8 mouse cellular contexts compared by ENCODE assay signal in the genomic region with DNA sequence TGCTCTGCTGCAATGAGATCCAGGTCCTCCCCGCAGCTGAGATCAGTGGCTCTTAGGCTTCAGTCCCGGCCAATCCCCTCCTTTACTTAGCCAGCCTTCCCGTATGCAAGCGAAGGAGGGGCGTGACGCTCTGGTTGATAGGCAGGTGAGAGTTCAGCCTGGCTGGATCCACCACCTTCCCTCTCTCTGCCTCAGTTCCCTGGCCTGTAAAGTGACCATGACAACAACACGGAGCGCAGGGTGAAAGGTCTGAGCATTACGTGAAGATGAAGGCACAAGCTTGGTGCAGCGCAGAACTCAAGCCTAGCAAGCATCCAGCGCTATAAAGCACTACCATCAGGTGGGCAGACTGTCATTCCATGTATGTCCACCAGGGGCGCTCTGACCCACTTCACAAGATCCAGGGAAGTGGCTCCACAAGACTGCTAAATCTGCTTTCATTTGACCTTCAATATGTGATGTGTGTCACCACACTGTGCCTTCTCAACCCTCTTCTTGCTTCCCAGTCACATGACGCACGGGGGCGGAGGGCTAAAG. TPM values are rescaled to one million over a fixed set of nuclear protein-coding genes. Genes with fewer than 3 reads are reported as not detected.
DNase-seq lines count a peak whose midpoint lies in the region; ATAC-seq and TF ChIP-seq lines count a peak whose summit lies in the region.

No protein-coding gene starts in this region.

- H3K4me1 ChIP-seq in ES-E14 (ENCODE audit: control insufficient read depth in 2 of 2, insufficient read depth in 2 of 2, low read length in 2 of 2, poor library complexity in 1 of 2): peaks cover 0 to 11% of the 10 kb centered on the region in 2 experiments; a peak in 1 of 4 replicates
- H3K4me1 ChIP-seq in forebrain, embryonic 14.5 days (ENCODE audit: control insufficient read depth, insufficient read depth, low read length): no peaks in the 10 kb centered on the region; the same call in 1 of the 2 replicates
- H3K4me1 ChIP-seq in lung, adult 2 months (ENCODE audit: control insufficient read depth, insufficient read depth, low read length): peaks cover 8% of the 10 kb centered on the region
- peaks cover 14% of the 10 kb centered on the region for H3K4me1 ChIP-seq in neural tube, embryonic 15.5 days

- TF ChIP-seq CTCF in lung, adult 2 months (IDR thresholded peaks at IDR 0.05; ENCODE audit: insufficient read depth, low read length): peak; percentile 97

- WGBS in forebrain, embryonic 14.5 days: 2% methylated on average over 15 of the region's 15 CpGs
- WGBS in lung, adult 2 months: 6% methylated on average over 15 of the region's 15 CpGs
- 4% methylated on average over 15 of the region's 15 CpGs for WGBS in neural tube, embryonic 15.5 days

- no peak overlapping the region for H3K9ac ChIP-seq in ES-E14 (ENCODE audit: insufficient read depth, low read depth, low read length, poor library complexity, severe bottlenecking)
- no peak overlapping the region for H3K9ac ChIP-seq in forebrain, embryonic 14.5 days (ENCODE audit: low read length)
- no peak overlapping the region for H3K9ac ChIP-seq in neural tube, embryonic 15.5 days (replicated peaks)

- in situ Hi-C loops in ES-E14 (cut with MboI; ENCODE audit: low sequenced_read_pairs in 2 of 2, unreplicated experiment in 2 of 2): no loop called here

- intact Hi-C loops in heart, postnatal 14 days (cut with DNase I): no loop called here

- H3K4me3 ChIP-seq in ES-E14 (ENCODE audit: insufficient read depth in 1 of 2, low read depth in 1 of 2, low read length in 2 of 2, poor library complexity in 1 of 2, severe bottlenecking in 1 of 2): no peak overlapping the region; a peak in 1 of 4 replicates
- no peak overlapping the region for H3K4me3 ChIP-seq in forebrain, embryonic 14.5 days (ENCODE audit: low read depth, low read length)
- H3K4me3 ChIP-seq in lung, adult 2 months (replicated peaks; ENCODE audit: extremely low read depth, low read depth, low read length): no peak overlapping the region
- no peak overlapping the region; the same call in 1 of the 2 replicates for H3K4me3 ChIP-seq in neural tube, embryonic 15.5 days (replicated peaks)

- TF ChIP-seq POLR2A in lung, adult 2 months (IDR thresholded peaks at IDR 0.05; ENCODE audit: borderline replicate concordance, extremely low read depth, low read depth, low read length): no peak

- H3K4me2 ChIP-seq in forebrain, embryonic 14.5 days (ENCODE audit: low read length): 0 out of 2 replicates have a peak overlapping the region, but pooled peaks have one; percentile 18
- peak overlapping the region; percentile 43 for H3K4me2 ChIP-seq in neural tube, embryonic 15.5 days

- ATAC-seq in forebrain, embryonic 14.5 days: peak; percentile 68; the same call in 1 of the 2 replicates
- no peak for ATAC-seq in neural tube, embryonic 15.5 days (ENCODE audit: low FRiP score)

- H3K27me3 ChIP-seq in forebrain, embryonic 14.5 days (replicated peaks; ENCODE audit: control insufficient read depth, insufficient read depth, low read length): no peaks in the 10 kb centered on the region
- H3K27me3 ChIP-seq in neural tube, embryonic 15.5 days (replicated peaks): no peaks in the 10 kb centered on the region

- H3K36me3 ChIP-seq in ES-E14 (ENCODE audit: control insufficient read depth, insufficient read depth, low read length, poor library complexity, severe bottlenecking): no peaks in the 10 kb centered on the region
- no peaks in the 10 kb centered on the region for H3K36me3 ChIP-seq in forebrain, embryonic 14.5 days (ENCODE audit: control insufficient read depth, insufficient read depth, low read length)
- H3K36me3 ChIP-seq in neural tube, embryonic 15.5 days: no peaks in the 10 kb centered on the region

- DNase-seq in ES-E14 (ENCODE audit: low read depth, low spot score): peak; percentile 79
- peak; percentile 59 for DNase-seq in cerebellum, adult 11 months
- DNase-seq in forebrain, embryonic 14.5 days (ENCODE audit: low spot score): peak; percentile 81
- peak; percentile 79 to 86 for DNase-seq in heart, postnatal 14 days
- DNase-seq in layer of hippocampus, adult 11-12 months (ENCODE audit: low spot score): peak; percentile 80
- DNase-seq in lung, adult 2 months: peak; percentile 83
- DNase-seq in testis, postnatal 14 days (ENCODE audit: low spot score): peak; percentile 74

- H3K9me3 ChIP-seq in ES-E14 (ENCODE audit: control insufficient read depth, insufficient read depth, low read depth, low read length): no peaks in the 10 kb centered on the region
- no peaks in the 10 kb centered on the region for H3K9me3 ChIP-seq in forebrain, embryonic 14.5 days (replicated peaks; ENCODE audit: control insufficient read depth, low read length)
- H3K9me3 ChIP-seq in neural tube, embryonic 15.5 days (replicated peaks): no peaks in the 10 kb centered on the region

- H3K27ac ChIP-seq in ES-E14 (ENCODE audit: insufficient read depth, low read depth, low read length, poor library complexity, severe bottlenecking): no peak overlapping the region
- no peak overlapping the region for H3K27ac ChIP-seq in forebrain, embryonic 14.5 days (ENCODE audit: low read depth, low read length)
- H3K27ac ChIP-seq in neural tube, embryonic 15.5 days (replicated peaks): no peak overlapping the region

TF ChIP-seq in ES-E14, 5 proteins besides CTCF, POLR2A, EP300 and RAD21:
- TF ChIP-seq ZNF384 (IDR thresholded peaks at IDR 0.05; ENCODE audit: low read depth, low read length) (no peak), HCFC1 (IDR thresholded peaks at IDR 0.05; ENCODE audit: borderline replicate concordance, insufficient read depth, low read length) (no peak), CHD2 (IDR thresholded peaks at IDR 0.05; ENCODE audit: low read depth, low read length) (no peak), MAFK (IDR thresholded peaks at IDR 0.05; ENCODE audit: insufficient read depth, low read depth, low read length) (no peak), ZC3H11A (IDR thresholded peaks at IDR 0.05; ENCODE audit: borderline replicate concordance, low read depth, low read length) (no peak)

RNA-seq across cellular contexts. Expression of a gene that starts 18.0 kb away (rescaled TPM):
- 1,283 and 1,442 TPM in 2 replicates for total RNA-seq in ES-E14 (2012; rRNA removed)
- 331 and 459 TPM in 2 replicates for polyA plus RNA-seq in forebrain, embryonic 14.5 days (2014; fragmentation: Nextera tagmentation; extraction: Ambion mirVana)
- 100 to 1,000 TPM; 257 to 279 TPM for total RNA-seq in heart, postnatal 14 days (2021)
- polyA plus RNA-seq in lung, adult 2 months (2012; rRNA removed): 181 and 218 TPM in 2 replicates
- polyA plus RNA-seq in neural tube, embryonic 15.5 days (2015; fragmentation: Nextera tagmentation; extraction: Ambion mirVana): 281 and 320 TPM in 2 replicates

RNA-seq across cellular contexts. Expression of a gene that starts 49.7 kb away (rescaled TPM):
- 14.0 and 21.4 TPM in 2 replicates for total RNA-seq in ES-E14 (2012; rRNA removed)
- polyA plus RNA-seq in forebrain, embryonic 14.5 days (2014; fragmentation: Nextera tagmentation; extraction: Ambion mirVana): 33.7 and 38.1 TPM in 2 replicates
- 10 to 100 TPM; 29.9 to 31.2 TPM for total RNA-seq in heart, postnatal 14 days (2021)
- 8.5 and 11.7 TPM in 2 replicates for polyA plus RNA-seq in lung, adult 2 months (2012; rRNA removed)
- polyA plus RNA-seq in neural tube, embryonic 15.5 days (2015; fragmentation: Nextera tagmentation; extraction: Ambion mirVana): 23.3 and 28.7 TPM in 2 replicates
